Mouse (Mus musculus): Measurements from ENCODE around the gene Slc7a1.
A peak's percentile ranks its signal among the peaks of the same experiment; 100 is the strongest.

GRCm38 (mm10) chr5:148375480-148375879, 24.2 kb downstream of the Slc7a1 start:
- TF ChIP-seq POLR2A (IDR thresholded peaks at IDR 0.05; ENCODE audit: control insufficient read depth, extremely low read depth, insufficient read depth, low read length, poor library complexity) (no peak), CTCF (IDR thresholded peaks at IDR 0.05; ENCODE audit: borderline replicate concordance, control insufficient read depth, extremely low read depth, insufficient read depth, low read length, poor library complexity) (peak; percentile 74; the same call in 1 of the 2 replicates)
